Mouse (Mus musculus) neural tube, embryonic 11.5 days (tissue): ENCODE measurements around the gene Uts2r. TPM values are rescaled to one million over a fixed set of nuclear protein-coding genes. Genes with fewer than 3 reads are reported as not detected.
A peak's percentile ranks its signal among the peaks of the same experiment; 100 is the strongest.

Source experiments
- ATAC-seq: fragments of 200-750 bp; cut with Nextera tagmentation; 2 replicates; pipeline ENCODE4 v1.8.0; 2017; ENCODE audit warnings: moderate number of reproducible peaks, mild to moderate bottlenecking, moderate TSS enrichment, moderate library complexity; ENCODE audit not compliant: insufficient read depth, low FRiP score, low TSS enrichment
- DNase-seq: peaks from one replicate; pipeline ENCODE4 v3.0.0-alpha.2; 2015; ENCODE audit warnings: low spot score
- H3K27ac ChIP-seq: fragments of 300-500 bp; sonication (generic); 2 replicates; pipeline ENCODE4 v1.5.1; 2014; ENCODE audit warnings: low read depth, mild to moderate bottlenecking, low read length
- H3K27me3 ChIP-seq: fragments of 300-500 bp; sonication (generic); 2 replicates; pipeline ENCODE4 v1.6.1; 2014; ENCODE audit warnings: mild to moderate bottlenecking, low read length, mixed read lengths; ENCODE audit not compliant: control insufficient read depth, insufficient read depth
- H3K36me3 ChIP-seq: fragments of 300-500 bp; sonication (generic); 2 replicates; pipeline ENCODE4 v1.6.1; 2014; ENCODE audit warnings: mild to moderate bottlenecking, low read length, moderate library complexity, mixed read lengths; ENCODE audit not compliant: control insufficient read depth, insufficient read depth
- H3K4me1 ChIP-seq: fragments of 300-500 bp; sonication (generic); 2 replicates; pipeline ENCODE4 v1.6.1; 2014; ENCODE audit warnings: low read length, mixed read lengths; ENCODE audit not compliant: control insufficient read depth, insufficient read depth
- H3K4me2 ChIP-seq: fragments of 300-500 bp; sonication (generic); 2 replicates; pipeline ENCODE4 v1.6.1; 2014; ENCODE audit warnings: low read depth, mild to moderate bottlenecking, moderate library complexity
- H3K4me3 ChIP-seq: fragments of 300-500 bp; sonication (generic); 2 replicates; pipeline ENCODE4 v1.5.1; 2014; ENCODE audit warnings: low read depth, low read length
- H3K9ac ChIP-seq: fragments of 300-500 bp; sonication (generic); 2 replicates; pipeline ENCODE4 v1.6.1; 2014; ENCODE audit warnings: mild to moderate bottlenecking, low read length
- H3K9me3 ChIP-seq: fragments of 300-500 bp; sonication (generic); 2 replicates; pipeline ENCODE4 v1.6.1; 2016; ENCODE audit warnings: low read length; ENCODE audit not compliant: control insufficient read depth
- WGBS: fragments of 180-500 bp; shearing (Covaris S2); extraction: QIAGEN DNeasy Blood & Tissue Kit; methylation state at CpG from one replicate; pipeline ENCODE4 v1.1.7; 2014; 5-methylcytosine and 5-hydroxymethylcytosine counted together
- polyA plus RNA-seq: library from polyadenylated mRNA; unstranded; fragments of >200 nt; fragmentation: Nextera tagmentation; extraction: Ambion mirVana; gene quantifications from 2 replicates; pipeline ENCODE4 v1.2.1, GENCODE M21; 2014

Uts2r gene
- polyA plus RNA-seq, 1 experiment from 2014 or later: not detected

- H3K9me3 ChIP-seq: no peaks in the 10 kb centered on the region
- no peaks in the 10 kb centered on the region for H3K36me3 ChIP-seq
- no peaks in the 10 kb centered on the region for H3K4me1 ChIP-seq
- no peak overlapping the region for H3K4me2 ChIP-seq
- no peak overlapping the region for H3K27ac ChIP-seq
- no peaks in the 10 kb centered on the region for H3K27me3 ChIP-seq
- DNase-seq: no peak
- no peak for ATAC-seq
- no peak overlapping the region for H3K4me3 ChIP-seq
- no peak overlapping the region for H3K9ac ChIP-seq
- WGBS: 77% methylated on average over 3 of the region's 3 CpGs
These were observed 11.9 kb upstream of the Uts2r start for GRCm38 (mm10) chr11:121148193-121148592.

GRCm38 (mm10) chr11:121154203-121154602 lies 5.9 kb upstream of the Uts2r start:
- no peak overlapping the region for H3K9ac ChIP-seq
- H3K4me2 ChIP-seq: no peak overlapping the region
- ATAC-seq (no peak), DNase-seq (peak; percentile 46)
- H3K4me1 ChIP-seq: peaks cover 6% of the 10 kb centered on the region; the same call in 1 of the 2 replicates
- WGBS: 29% methylated on average over 4 of the region's 4 CpGs
- no peaks in the 10 kb centered on the region for H3K36me3 ChIP-seq
- H3K9me3 ChIP-seq: no peaks in the 10 kb centered on the region
- H3K27me3 ChIP-seq: peaks cover 29% of the 10 kb centered on the region
- no peak overlapping the region for H3K4me3 ChIP-seq
- no peak overlapping the region for H3K27ac ChIP-seq

- no peak for ATAC-seq
- H3K36me3 ChIP-seq: no peaks in the 10 kb centered on the region
- H3K4me1 ChIP-seq: peaks cover 6% of the 10 kb centered on the region; the same call in 1 of the 2 replicates
- H3K4me3 ChIP-seq: peak overlapping the region; percentile 26
- H3K4me2 ChIP-seq: peak overlapping the region; percentile 52
- under 1% methylated on average over 45 of the region's 45 CpGs for WGBS
- H3K27ac ChIP-seq: no peak overlapping the region
- H3K9ac ChIP-seq: peak overlapping the region; percentile 8; the same call in 1 of the 2 replicates
- DNase-seq: peak; percentile 15
- H3K27me3 ChIP-seq: peaks cover 29% of the 10 kb centered on the region
- H3K9me3 ChIP-seq: no peaks in the 10 kb centered on the region
These were observed 3.6 kb upstream of the Uts2r start for GRCm38 (mm10) chr11:121156411-121156891.

DNA sequence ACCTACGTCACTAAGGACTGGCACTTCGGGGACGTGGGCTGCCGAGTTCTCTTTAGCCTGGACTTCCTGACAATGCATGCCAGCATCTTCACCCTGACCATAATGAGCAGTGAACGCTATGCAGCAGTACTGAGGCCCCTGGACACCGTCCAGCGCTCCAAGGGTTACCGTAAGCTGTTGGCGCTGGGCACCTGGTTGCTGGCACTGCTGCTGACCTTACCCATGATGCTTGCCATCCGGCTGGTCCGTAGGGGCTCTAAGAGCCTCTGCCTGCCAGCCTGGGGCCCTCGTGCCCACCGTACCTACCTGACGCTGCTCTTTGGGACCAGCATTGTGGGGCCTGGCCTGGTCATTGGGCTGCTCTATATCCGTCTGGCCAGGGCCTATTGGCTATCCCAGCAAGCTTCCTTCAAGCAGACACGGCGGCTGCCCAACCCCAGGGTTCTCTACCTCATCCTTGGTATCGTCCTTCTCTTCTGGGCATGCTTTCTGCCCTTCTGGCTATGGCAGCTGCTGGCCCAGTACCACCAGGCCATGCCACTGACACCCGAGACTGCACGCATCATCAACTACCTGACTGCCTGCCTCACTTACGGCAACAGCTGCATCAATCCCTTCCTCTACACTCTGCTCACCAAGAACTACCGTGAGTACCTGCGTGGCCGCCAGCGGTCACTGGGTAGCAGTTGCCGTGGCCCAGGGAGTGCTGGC lies 720 bp downstream of the Uts2r start:
- ATAC-seq (no peak), DNase-seq (no peak)
- H3K27me3 ChIP-seq: peaks cover 20% of the 10 kb centered on the region
- no peaks in the 10 kb centered on the region for H3K36me3 ChIP-seq
- H3K9me3 ChIP-seq: no peaks in the 10 kb centered on the region
- no peak overlapping the region for H3K9ac ChIP-seq
- no peak overlapping the region for H3K4me2 ChIP-seq
- H3K4me1 ChIP-seq: peaks cover 6% of the 10 kb centered on the region; the same call in 1 of the 2 replicates
- no peak overlapping the region for H3K4me3 ChIP-seq
- no peak overlapping the region for H3K27ac ChIP-seq
- WGBS: 91% methylated on average over 26 of the region's 26 CpGs

DNA sequence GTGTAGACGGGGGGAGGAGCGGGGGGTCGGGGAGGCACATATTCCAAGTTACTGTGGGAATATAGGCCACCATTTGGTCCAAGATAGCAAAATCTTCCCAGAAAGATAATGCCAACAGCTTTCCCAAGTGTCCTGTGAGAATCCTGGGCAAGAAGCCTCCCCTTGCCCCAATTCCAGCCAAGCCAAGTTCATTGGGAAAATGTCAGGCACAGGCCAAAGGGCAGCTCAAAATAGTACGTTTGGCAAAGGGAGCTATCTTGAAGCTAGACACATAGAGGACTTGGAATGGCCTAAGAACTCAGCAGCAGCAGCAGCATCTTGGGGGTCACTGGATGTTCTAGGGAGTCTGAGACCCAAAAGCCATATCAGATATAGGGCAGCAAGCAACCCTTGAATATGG lies 3.7 kb downstream of the Uts2r start:
- no peaks in the 10 kb centered on the region for H3K4me1 ChIP-seq
- H3K9me3 ChIP-seq: no peaks in the 10 kb centered on the region
- H3K27ac ChIP-seq: no peak overlapping the region
- WGBS: 84% methylated on average over 4 of the region's 4 CpGs
- H3K9ac ChIP-seq: no peak overlapping the region
- H3K36me3 ChIP-seq: no peaks in the 10 kb centered on the region
- H3K4me3 ChIP-seq: no peak overlapping the region
- no peak for DNase-seq
- no peak overlapping the region for H3K4me2 ChIP-seq
- no peak for ATAC-seq
- H3K27me3 ChIP-seq: no peaks in the 10 kb centered on the region

DNA sequence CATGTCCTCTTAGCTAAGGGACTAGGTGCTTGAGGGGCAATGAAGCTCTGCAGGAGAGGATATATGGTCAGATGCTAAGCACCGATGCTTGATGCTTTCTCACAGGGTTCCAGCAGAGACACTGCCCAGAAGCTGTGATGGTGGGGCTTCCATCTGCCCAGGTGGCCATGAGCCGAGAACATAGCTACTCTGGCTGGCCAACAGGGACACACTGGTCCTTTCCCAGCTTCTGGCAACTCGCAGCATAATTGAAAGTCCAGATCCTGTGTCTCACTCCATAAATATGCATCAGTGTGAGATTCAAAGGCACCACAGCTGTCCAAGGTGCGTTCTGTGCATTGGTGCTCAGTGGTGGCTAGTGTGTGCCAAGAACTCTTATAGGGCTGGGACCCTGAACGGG lies 13.1 kb downstream of the Uts2r start:
- no peak overlapping the region for H3K27ac ChIP-seq
- no peak overlapping the region for H3K4me3 ChIP-seq
- ATAC-seq (no peak), DNase-seq (no peak)
- H3K27me3 ChIP-seq: no peaks in the 10 kb centered on the region
- 84% methylated on average over 5 of the region's 5 CpGs for WGBS
- H3K36me3 ChIP-seq: no peaks in the 10 kb centered on the region
- H3K4me1 ChIP-seq: 0 out of 2 replicates have a peak, but pooled peaks cover 4% of the 10 kb centered on the region
- no peak overlapping the region for H3K9ac ChIP-seq
- H3K9me3 ChIP-seq: no peaks in the 10 kb centered on the region
- no peak overlapping the region for H3K4me2 ChIP-seq

DNA sequence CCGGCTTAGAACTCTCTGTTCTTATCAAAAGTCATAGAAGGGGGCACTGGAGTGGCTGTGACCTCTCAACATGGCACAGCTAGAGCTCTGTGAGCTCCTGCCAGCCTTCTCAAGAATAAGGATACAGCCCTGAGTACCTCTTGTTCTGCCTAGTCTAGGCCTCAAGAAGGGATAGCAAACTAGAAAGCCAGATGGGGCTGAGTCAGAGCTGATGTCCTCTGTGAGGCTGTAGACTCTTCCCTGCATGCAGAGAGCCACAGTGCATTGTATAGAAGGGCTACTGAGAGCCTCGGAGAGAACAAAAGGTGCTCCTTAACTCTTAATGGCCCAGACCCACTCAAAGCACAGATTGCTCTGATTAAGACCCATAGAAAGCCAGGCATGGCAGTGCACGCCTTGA lies 14.2 kb downstream of the Uts2r start:
- no peak overlapping the region for H3K27ac ChIP-seq
- no peak overlapping the region; the same call in 1 of the 2 replicates for H3K9ac ChIP-seq
- no peaks in the 10 kb centered on the region for H3K27me3 ChIP-seq
- H3K36me3 ChIP-seq: no peaks in the 10 kb centered on the region
- WGBS: 47% methylated on average over 3 of the region's 3 CpGs
- 0 out of 2 replicates have a peak, but pooled peaks cover 4% of the 10 kb centered on the region for H3K4me1 ChIP-seq
- no peak overlapping the region for H3K4me2 ChIP-seq
- no peak overlapping the region for H3K4me3 ChIP-seq
- DNase-seq (no peak), ATAC-seq (no peak)
- no peaks in the 10 kb centered on the region for H3K9me3 ChIP-seq

DNA sequence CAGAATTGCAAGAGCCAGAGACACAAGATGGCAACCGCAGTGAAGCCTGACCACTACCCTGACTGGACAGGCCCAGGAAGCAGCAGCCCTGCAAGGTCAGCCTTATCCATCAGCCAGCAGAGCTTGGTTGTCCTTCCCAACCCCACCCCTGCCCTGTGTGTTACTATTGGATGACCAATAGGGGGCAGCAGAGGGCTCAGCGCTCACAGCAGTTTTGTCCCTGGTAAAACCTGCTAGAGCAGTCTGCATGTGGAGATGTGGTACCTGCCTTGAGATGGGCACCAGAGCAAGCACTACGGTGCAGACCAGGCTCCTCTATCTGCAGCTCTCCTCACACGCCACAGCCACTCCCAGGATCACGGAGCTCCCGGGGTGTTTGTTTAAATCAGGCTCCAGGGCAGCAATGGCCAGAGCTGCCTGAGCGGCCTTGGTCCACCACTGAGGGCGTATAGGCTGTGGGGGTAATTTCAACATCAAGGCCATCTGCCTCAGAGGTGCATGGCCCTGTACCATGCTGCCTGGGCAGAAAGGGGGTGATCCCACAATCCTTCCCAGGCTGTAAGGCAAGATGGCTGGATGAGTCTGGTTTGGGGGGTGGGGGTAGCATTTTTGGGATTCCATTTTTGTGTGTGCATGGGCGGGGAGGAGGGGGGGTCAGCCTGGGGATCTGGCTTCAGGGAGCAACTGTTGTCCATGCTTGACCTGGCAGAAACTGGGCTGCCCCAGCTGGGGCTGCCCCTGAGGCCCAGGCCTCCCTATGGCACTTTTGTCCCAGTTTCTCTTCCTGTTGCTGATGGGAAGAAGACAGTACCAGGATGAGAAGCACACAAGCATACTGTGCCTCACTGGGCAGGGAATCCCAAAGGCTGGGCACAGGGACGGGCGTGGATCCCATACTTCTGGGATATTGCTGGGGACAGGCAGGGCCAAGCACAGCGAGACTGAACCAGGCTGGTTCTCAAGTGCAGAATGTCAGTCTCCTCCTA lies 16.5 kb downstream of the Uts2r start:
- DNase-seq (peak; percentile 56), ATAC-seq (no peak; the same call in 1 of the 2 replicates)
- H3K27ac ChIP-seq: no peak overlapping the region
- H3K4me3 ChIP-seq: no peak overlapping the region
- no peak overlapping the region for H3K4me2 ChIP-seq
- no peaks in the 10 kb centered on the region for H3K27me3 ChIP-seq
- WGBS: 54% methylated on average over 12 of the region's 12 CpGs
- no peaks in the 10 kb centered on the region for H3K36me3 ChIP-seq
- no peaks in the 10 kb centered on the region for H3K9me3 ChIP-seq
- no peak overlapping the region for H3K9ac ChIP-seq
- H3K4me1 ChIP-seq: 0 out of 2 replicates have a peak, but pooled peaks cover 4% of the 10 kb centered on the region
